Mouse (Mus musculus) limb, embryonic 14.5 days (tissue): Measurements from ENCODE around the gene Uchl4. TPM values are rescaled to one million over a fixed set of nuclear protein-coding genes. Genes with fewer than 3 reads are reported as not detected.
A peak's percentile ranks its signal among the peaks of the same experiment; 100 is the strongest.

Experiments used
- ATAC-seq: fragments of 200-750 bp; cut with Nextera tagmentation; 2 replicates; pipeline ENCODE4 v1.8.0; 2017; ENCODE audit warnings: low read depth, moderate number of reproducible peaks, moderate TSS enrichment; ENCODE audit not compliant: low FRiP score
- DNase-seq: peaks from one replicate; pipeline ENCODE4 v3.0.0-alpha.2; 2015; ENCODE audit warnings: low spot score
- H3K27ac ChIP-seq: fragments of 300-500 bp; sonication (generic); replicated peaks from 2 replicates; pipeline ENCODE4 v1.5.1; 2014; ENCODE audit warnings: low read depth, mild to moderate bottlenecking, low read length, moderate library complexity, mixed read lengths
- H3K27me3 ChIP-seq: fragments of 300-500 bp; sonication (generic); 2 replicates; pipeline ENCODE4 v1.6.1; 2014; ENCODE audit warnings: low read length, mixed read lengths; ENCODE audit not compliant: control insufficient read depth, insufficient read depth
- H3K36me3 ChIP-seq: fragments of 300-500 bp; sonication (generic); 2 replicates; pipeline ENCODE4 v1.6.1; 2014; ENCODE audit warnings: mild to moderate bottlenecking, low read length, moderate library complexity, mixed read lengths; ENCODE audit not compliant: control insufficient read depth, insufficient read depth
- H3K4me1 ChIP-seq: fragments of 300-500 bp; sonication (generic); 2 replicates; pipeline ENCODE4 v1.6.1; 2014; ENCODE audit warnings: antibody characterized with exemption, low read length, mixed read lengths; ENCODE audit not compliant: control insufficient read depth, insufficient read depth
- H3K4me2 ChIP-seq: fragments of 300-500 bp; sonication (generic); replicated peaks from 2 replicates; pipeline ENCODE4 v1.6.1; 2014; ENCODE audit warnings: low read depth, mild to moderate bottlenecking, low read length, moderate library complexity; ENCODE audit not compliant: severe bottlenecking
- H3K4me3 ChIP-seq: fragments of 300-500 bp; sonication (generic); replicated peaks from 2 replicates; pipeline ENCODE4 v1.5.1; 2014; ENCODE audit warnings: low read length
- H3K9ac ChIP-seq: fragments of 300-500 bp; sonication (generic); 2 replicates; pipeline ENCODE4 v1.6.1; 2014; ENCODE audit warnings: mild to moderate bottlenecking, low read depth, low read length, moderate library complexity; ENCODE audit not compliant: severe bottlenecking
- H3K9me3 ChIP-seq: fragments of 300-500 bp; sonication (generic); 2 replicates; pipeline ENCODE4 v1.6.1; 2016; ENCODE audit warnings: low read length; ENCODE audit not compliant: control insufficient read depth
- POLR2A ChIP-seq: fragments of 200-500 bp; IDR thresholded peaks from 2 replicates; pipeline ENCODE4 v1.8.0; 2012; ENCODE audit warnings: inconsistent platforms, mild to moderate bottlenecking, moderate library complexity, borderline replicate concordance; ENCODE audit not compliant: insufficient read depth, insufficient read length; ENCODE audit errors: extremely low read depth
- WGBS: fragments of 180-500 bp; shearing (Covaris S2); extraction: QIAGEN DNeasy Blood & Tissue Kit; methylation state at CpG from one replicate; pipeline ENCODE4 v1.1.7; 2014; 5-methylcytosine and 5-hydroxymethylcytosine counted together
- polyA plus RNA-seq, 2 experiments: library from polyadenylated mRNA; depleted of rRNA in 1 of 2; stranded (reverse) in 1 of 2; unstranded in 1 of 2; fragments of >200 nt; fragmentation: Nextera tagmentation in 1 of 2; extraction: Ambion mirVana in 1 of 2; gene quantifications; 2 replicates each; pipeline versions ENCODE4 v1.2.1 to v1.2.3; 2012 to 2014

Uchl4 gene
- polyA plus RNA-seq, 2 experiments, result 0.05 to 1.5 TPM

DNA sequence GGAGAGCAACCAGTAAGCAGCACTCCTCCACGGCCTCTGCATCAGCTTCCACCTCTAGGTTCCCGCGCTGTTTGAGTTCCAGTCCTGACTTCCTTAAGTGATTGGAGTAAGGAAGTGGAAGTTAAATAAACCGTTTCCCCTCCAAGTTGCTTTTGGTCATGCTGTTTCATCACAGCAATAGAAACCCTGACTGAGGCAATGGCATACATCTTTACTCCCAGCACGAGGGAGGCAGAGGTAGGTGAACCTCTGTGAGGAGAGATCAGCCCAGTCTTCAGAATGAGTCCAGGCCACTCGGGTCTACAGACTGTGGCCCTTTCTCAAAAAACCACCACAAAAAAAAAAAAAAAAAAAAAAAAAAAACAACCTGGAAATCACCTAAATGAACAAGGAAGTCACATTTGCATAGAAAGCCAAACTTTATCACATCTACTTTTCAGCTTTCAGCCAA, 7.4 kb downstream of the Uchl4 start:
- H3K4me3 ChIP-seq, result no peak overlapping the region
- H3K27ac ChIP-seq, result no peak overlapping the region
- ATAC-seq (no peak), DNase-seq (no peak)
- TF ChIP-seq POLR2A, result no peak
- 72% methylated on average over 6 of the region's 6 CpGs for whole genome bisulfite sequencing
- H3K36me3 ChIP-seq, result no peaks in the 10 kb centered on the region; the same call in 1 of the 2 replicates
- H3K9me3 ChIP-seq, result no peaks in the 10 kb centered on the region
- peaks cover 4% of the 10 kb centered on the region for H3K4me1 ChIP-seq
- no peaks in the 10 kb centered on the region for H3K27me3 ChIP-seq
- H3K9ac ChIP-seq, result no peak overlapping the region
- H3K4me2 ChIP-seq, result no peak overlapping the region

DNA sequence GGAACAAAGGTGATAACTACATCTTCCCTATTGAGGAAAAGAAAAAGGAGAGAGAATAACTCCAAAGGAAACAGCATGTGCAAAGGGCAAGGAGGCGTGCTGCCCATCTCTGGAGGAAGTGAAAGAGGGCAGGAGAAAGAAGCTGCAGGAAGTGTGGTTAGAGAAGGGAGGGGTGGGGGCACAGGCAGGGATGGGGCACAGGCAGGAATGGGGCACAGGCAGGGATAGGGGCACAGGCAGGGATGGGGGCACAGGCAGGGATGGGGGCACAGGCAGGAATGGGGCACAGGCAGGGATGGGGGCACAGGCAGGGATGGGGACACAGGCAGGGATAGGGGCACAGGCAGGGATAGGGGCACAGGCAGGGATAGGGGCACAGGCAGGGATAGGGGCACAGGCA, 14.4 kb downstream of the Uchl4 start:
- TF ChIP-seq POLR2A, result no peak
- Histone ChIP-seq H3K27ac (no peak overlapping the region), H3K4me1 (peaks cover 16% of the 10 kb centered on the region), H3K9me3 (no peaks in the 10 kb centered on the region), H3K4me2 (no peak overlapping the region), H3K4me3 (no peak overlapping the region), H3K27me3 (no peaks in the 10 kb centered on the region), H3K36me3 (0 out of 2 replicates have a peak, but pooled peaks cover 2% of the 10 kb centered on the region), H3K9ac (no peak overlapping the region)
- DNase-seq (no peak), ATAC-seq (no peak)
- WGBS, result 91% methylated on average over 1 of the region's 1 CpGs

DNA sequence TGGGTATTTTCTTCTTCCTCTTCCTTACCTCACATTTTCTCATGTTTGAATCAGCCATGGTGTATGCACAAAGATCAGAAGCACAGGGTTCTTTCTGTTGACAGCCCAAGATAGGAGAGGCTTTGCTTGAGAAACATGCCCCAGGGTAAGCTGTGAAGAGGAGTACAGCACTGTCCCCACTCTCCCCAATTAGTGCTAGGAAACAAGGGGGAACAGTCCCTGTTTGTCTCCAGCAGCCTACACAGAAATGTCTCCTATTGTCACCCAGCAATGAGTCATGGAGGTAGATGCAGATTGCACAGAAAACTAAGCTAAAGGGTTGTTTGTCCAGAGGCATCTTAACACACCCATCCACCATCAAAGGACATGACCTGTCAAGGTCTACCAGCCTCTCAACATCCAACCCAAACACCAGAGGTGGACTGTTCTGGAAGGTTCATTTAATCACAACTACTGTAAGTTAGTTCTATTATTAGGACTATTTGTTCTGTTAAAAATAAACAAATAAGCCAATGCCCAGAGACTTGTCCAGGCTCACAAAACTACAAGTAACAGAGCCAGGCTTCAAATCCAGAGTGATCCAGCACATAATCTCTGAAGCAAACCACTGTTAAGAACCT, 15.2 kb downstream of the Uchl4 start:
- Histone ChIP-seq H3K9me3 (no peaks in the 10 kb centered on the region), H3K4me2 (no peak overlapping the region), H3K9ac (no peak overlapping the region), H3K4me3 (no peak overlapping the region), H3K27me3 (no peaks in the 10 kb centered on the region), H3K36me3 (0 out of 2 replicates have a peak, but pooled peaks cover 2% of the 10 kb centered on the region), H3K4me1 (peaks cover 16% of the 10 kb centered on the region), H3K27ac (no peak overlapping the region)
- no peak for TF ChIP-seq POLR2A
- no peak for ATAC-seq
- no peak for DNase-seq

DNA sequence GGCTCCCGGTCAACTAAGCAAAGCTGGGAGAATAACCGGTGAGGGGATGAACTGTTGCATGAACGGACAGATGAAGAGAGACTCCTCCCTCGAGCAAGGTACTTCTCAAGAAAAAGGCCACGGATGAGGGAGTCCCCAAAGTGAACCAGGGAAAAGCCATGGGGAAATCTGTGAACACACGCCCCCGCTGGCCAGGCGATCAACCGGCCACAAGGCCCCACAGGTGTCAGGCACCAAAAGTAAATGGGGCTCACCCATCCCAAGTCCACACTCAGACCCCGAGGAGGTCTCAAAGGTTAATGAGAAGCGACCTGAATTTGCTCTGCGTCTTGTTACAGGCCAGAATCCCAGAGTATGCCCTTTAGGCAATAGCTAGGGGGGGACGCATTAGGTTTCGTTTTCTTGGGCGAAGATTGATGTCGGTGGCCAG, 17.6 kb downstream of the Uchl4 start:
- ATAC-seq (no peak), DNase-seq (no peak)
- peak overlapping the region; percentile 94 for H3K4me3 ChIP-seq
- 0 out of 2 replicates have a peak, but pooled peaks cover 2% of the 10 kb centered on the region for H3K36me3 ChIP-seq
- H3K9ac ChIP-seq, result peak overlapping the region; percentile 89
- H3K27me3 ChIP-seq, result no peaks in the 10 kb centered on the region
- H3K9me3 ChIP-seq, result no peaks in the 10 kb centered on the region
- peak overlapping the region; percentile 86 for H3K27ac ChIP-seq
- peaks cover 16% of the 10 kb centered on the region for H3K4me1 ChIP-seq
- no peak for TF ChIP-seq POLR2A
- peak overlapping the region; percentile 81 for H3K4me2 ChIP-seq
- WGBS, result 1% methylated on average over 16 of the region's 16 CpGs

DNA sequence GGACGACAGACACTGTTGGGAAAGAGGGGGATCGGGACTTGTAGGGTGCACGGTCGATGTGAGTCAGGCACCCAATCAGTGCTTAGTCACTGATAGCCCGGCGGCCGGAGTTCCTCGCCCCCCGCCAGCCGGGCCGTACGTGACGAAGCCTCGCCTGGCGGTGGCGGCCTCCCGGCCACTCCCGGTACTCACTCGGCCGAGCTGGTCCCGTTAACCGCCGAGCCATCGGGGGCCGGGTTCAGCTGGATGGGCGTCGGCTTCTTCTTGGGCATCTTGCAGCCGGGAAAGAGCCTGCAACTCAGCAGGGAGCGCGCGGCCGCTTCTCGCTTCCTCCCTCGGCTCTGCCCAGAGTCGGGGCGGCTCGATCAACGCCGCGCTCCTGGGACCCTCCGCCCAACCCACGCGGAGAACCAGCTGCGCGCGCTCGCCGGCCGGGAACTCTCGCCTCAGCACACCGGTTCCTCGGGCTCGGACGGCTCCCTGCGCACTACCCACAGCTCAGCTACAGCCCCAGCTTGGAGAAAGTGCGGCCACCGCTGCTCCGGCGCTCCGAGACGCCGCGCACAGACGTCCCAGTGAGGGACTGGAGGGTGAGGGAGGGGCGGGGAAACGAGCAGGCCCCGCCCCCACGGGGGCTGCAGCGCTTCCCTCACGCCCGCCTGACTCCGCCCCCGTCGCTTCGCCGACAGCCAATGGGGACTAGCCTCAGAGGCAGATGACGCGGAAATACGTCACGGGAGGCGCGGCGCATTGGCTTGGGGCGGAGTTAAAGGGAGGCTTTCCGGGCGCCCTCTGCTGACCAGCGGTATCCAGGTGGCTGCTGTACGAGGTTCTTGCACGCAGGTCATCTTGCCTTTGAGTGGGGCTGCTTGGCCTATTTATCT, 18.3 kb downstream of the Uchl4 start, which contains the start of gene Map2k1:
TSS of gene Map2k1 (minus strand) at position 611 of the 884 bp plus-strand sequence.
- H3K4me3 ChIP-seq, result peak within 1 kb of the TSS; percentile 94
- under 1% methylated on average over 59 of the region's 89 CpGs for WGBS

More for the DNA sequence above, 18.3 kb downstream of the Uchl4 start, which contains the start of gene Map2k1:
- Histone ChIP-seq H3K27ac (peak within 1 kb of the TSS; percentile 86), H3K27me3 (no peaks in the 10 kb centered on the region), H3K9me3 (no peaks in the 10 kb centered on the region), H3K4me2 (peak within 1 kb of the TSS; percentile 81), H3K4me1 (peaks cover 16% of the 10 kb centered on the region), H3K9ac (peak within 1 kb of the TSS; percentile 89), H3K36me3 (0 out of 2 replicates have a peak, but pooled peaks cover 2% of the 10 kb centered on the region)
- ATAC-seq, result peak; percentile 97
- TF ChIP-seq POLR2A, result peak; percentile 96; the same call in 1 of the 2 replicates
- DNase-seq, result peak; percentile 99
